Mouse (Mus musculus): ENCODE measurements around the gene Phospho1. TPM values are rescaled to one million over a fixed set of nuclear protein-coding genes. Genes with fewer than 3 reads are reported as not detected.

Gene Phospho1
- polyA plus RNA-seq, 1 experiment: 128 TPM

DNA sequence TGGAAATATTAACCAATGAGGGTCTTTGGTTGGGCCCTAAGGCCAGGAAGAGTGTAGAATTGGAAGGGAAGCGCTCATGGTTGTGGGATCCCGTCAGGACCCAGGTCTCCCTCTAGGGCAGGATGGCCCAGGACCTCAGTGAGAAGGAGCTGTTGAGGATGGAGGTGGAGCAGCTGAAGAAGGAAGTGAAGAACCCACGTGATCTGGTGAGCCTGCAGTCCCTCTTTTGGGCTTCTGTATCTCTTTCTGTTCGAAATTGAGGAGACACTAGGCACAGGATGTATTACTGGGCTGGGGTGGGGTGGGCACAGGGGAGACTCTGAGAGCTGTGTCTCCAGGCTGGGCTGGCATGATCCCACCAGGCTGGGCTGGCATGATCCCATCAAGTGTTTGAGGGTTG, 20.6 kb downstream of the Phospho1 start:
- 58% methylated on average over 4 of the region's 4 CpGs for WGBS
- Histone ChIP-seq H3K4me1 (ENCODE audit: control insufficient read depth, insufficient read depth, low read length) (peaks cover 16% of the 10 kb centered on the region), H3K4me3 (replicated peaks; ENCODE audit: extremely low read depth, low read depth, low read length) (no peak overlapping the region)
- no peak for TF ChIP-seq CTCF (IDR thresholded peaks at IDR 0.05; ENCODE audit: insufficient read depth, low read length)
- TF ChIP-seq POLR2A (IDR thresholded peaks at IDR 0.05; ENCODE audit: borderline replicate concordance, extremely low read depth, low read depth, low read length): no peak
- no peak for DNase-seq

DNA sequence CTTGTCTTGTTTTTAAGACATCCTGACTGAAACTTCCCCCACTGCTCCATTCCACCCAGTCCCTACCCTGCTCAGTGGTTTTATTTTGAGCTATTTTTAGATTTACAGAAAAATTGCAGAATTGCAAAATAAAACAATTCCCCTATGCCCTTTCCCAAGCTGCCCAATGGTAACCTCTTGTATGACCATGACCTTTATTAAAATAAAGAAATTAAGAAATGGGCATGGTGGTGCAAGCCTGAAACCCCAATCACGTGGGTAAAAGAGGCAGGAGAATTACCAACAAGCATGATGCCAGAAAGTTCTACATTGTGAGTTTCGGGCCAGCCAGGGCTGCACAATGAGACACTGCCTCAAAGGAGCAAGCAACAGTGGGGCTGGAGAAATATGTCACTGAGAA, 26.6 kb downstream of the Phospho1 start:
- Histone ChIP-seq H3K4me3 (replicated peaks; ENCODE audit: extremely low read depth, low read depth, low read length) (no peak overlapping the region), H3K4me1 (ENCODE audit: control insufficient read depth, insufficient read depth, low read length) (no peaks in the 10 kb centered on the region)
- 74% methylated on average over 2 of the region's 2 CpGs for WGBS
- DNase-seq: no peak
- TF ChIP-seq CTCF (IDR thresholded peaks at IDR 0.05; ENCODE audit: insufficient read depth, low read length) (no peak), POLR2A (IDR thresholded peaks at IDR 0.05; ENCODE audit: borderline replicate concordance, extremely low read depth, low read depth, low read length) (no peak)

DNA sequence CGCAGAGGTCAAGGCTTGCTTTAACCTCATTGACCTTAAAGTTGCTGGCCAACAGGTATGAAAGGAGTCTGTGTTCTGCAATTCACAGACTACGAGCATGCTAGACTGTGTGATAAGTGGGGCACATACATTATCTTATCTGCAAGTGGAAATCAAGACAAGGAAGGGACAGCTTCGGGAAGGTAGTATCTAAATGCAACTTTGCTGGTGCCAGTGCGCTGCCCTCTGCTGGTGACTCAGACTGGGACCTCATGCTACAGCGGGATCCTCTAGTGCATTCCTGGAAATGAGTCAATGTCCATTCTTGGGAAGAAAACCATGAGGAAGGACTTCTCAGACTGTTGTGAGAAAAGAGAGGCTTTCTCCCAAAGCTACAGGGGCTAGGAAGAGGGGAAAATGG, 29.4 kb downstream of the Phospho1 start:
- Histone ChIP-seq H3K4me1 (ENCODE audit: control insufficient read depth, insufficient read depth, low read length) (no peaks in the 10 kb centered on the region), H3K4me3 (replicated peaks; ENCODE audit: extremely low read depth, low read depth, low read length) (no peak overlapping the region)
- 31% methylated on average over 5 of the region's 5 CpGs for WGBS
- DNase-seq: peak; percentile 73
- TF ChIP-seq POLR2A (IDR thresholded peaks at IDR 0.05; ENCODE audit: borderline replicate concordance, extremely low read depth, low read depth, low read length): no peak
- TF ChIP-seq CTCF (IDR thresholded peaks at IDR 0.05; ENCODE audit: insufficient read depth, low read length): peak; percentile 97

DNA sequence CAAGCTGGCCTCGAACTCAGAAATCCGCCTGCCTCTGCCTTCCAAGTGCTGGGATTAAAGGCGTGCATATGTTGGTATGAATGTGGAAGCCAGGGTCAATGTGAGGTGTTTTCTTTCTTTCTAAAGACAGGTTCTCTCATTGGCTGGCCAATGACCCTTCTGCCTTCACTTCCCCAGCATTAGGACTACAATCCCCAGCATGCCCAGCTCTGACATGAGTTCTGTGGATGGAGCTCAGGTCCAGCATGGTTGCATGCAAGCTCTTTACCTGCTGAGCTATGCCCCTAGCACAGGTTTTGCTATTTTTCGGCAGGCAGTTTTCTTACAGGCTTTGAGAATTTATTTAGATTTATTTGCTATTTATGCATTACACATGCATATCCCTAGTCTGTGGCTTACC, 33.0 kb downstream of the Phospho1 start:
- H3K4me3 ChIP-seq (replicated peaks; ENCODE audit: extremely low read depth, low read depth, low read length): no peak overlapping the region
- peaks cover 3% of the 10 kb centered on the region; the same call in 1 of the 2 replicates for H3K4me1 ChIP-seq (ENCODE audit: control insufficient read depth, insufficient read depth, low read length)
- DNase-seq: no peak
- WGBS: 86% methylated on average over 4 of the region's 4 CpGs
- no peak for TF ChIP-seq POLR2A (IDR thresholded peaks at IDR 0.05; ENCODE audit: borderline replicate concordance, extremely low read depth, low read depth, low read length)
- TF ChIP-seq CTCF (IDR thresholded peaks at IDR 0.05; ENCODE audit: insufficient read depth, low read length): no peak

DNA sequence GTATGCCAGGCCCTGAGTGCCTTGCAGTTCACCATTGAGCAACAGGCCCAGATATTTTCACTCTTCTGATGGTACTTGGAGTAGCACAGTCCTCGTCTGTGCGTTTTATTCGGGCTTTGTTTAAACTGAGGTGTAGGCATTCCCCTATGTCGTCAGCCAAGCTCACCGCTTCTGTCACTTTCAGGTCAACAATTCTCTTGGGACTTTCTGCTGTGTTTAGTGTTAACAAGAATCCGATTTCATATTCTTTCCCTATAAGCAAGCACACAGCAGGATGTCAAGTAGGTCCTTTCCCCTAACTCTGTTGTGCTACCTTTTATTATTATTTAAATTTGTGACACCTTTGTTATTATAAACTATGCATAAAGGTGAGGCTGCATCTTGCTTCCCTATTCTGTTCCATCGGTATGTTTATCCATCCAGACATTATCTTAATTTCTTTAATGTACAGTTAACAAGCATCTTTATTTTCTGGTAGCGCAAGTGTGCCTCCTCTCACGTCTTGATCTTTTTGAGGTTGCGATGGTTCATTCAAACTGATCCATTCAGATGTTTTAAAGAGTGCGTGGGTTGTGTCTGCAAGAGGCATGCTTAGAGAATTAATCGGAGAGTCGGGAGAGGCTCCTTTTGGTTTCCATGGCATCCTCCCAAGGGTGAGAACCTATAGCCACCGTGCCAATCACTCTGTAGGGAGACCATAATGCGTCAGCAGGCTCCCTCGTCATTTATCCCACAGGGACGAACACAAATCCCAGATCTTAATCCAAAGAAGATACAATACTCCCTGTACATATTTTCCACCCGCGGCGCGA, 33.6 kb downstream of the Phospho1 start:
- 23% methylated on average over 21 of the region's 21 CpGs for WGBS
- no peak for TF ChIP-seq POLR2A (IDR thresholded peaks at IDR 0.05; ENCODE audit: borderline replicate concordance, extremely low read depth, low read depth, low read length)
- no peak for TF ChIP-seq CTCF (IDR thresholded peaks at IDR 0.05; ENCODE audit: insufficient read depth, low read length)
- peaks cover 3% of the 10 kb centered on the region; the same call in 1 of the 2 replicates for H3K4me1 ChIP-seq (ENCODE audit: control insufficient read depth, insufficient read depth, low read length)
- no peak for DNase-seq
- H3K4me3 ChIP-seq (replicated peaks; ENCODE audit: extremely low read depth, low read depth, low read length): peak overlapping the region; percentile 95

DNA sequence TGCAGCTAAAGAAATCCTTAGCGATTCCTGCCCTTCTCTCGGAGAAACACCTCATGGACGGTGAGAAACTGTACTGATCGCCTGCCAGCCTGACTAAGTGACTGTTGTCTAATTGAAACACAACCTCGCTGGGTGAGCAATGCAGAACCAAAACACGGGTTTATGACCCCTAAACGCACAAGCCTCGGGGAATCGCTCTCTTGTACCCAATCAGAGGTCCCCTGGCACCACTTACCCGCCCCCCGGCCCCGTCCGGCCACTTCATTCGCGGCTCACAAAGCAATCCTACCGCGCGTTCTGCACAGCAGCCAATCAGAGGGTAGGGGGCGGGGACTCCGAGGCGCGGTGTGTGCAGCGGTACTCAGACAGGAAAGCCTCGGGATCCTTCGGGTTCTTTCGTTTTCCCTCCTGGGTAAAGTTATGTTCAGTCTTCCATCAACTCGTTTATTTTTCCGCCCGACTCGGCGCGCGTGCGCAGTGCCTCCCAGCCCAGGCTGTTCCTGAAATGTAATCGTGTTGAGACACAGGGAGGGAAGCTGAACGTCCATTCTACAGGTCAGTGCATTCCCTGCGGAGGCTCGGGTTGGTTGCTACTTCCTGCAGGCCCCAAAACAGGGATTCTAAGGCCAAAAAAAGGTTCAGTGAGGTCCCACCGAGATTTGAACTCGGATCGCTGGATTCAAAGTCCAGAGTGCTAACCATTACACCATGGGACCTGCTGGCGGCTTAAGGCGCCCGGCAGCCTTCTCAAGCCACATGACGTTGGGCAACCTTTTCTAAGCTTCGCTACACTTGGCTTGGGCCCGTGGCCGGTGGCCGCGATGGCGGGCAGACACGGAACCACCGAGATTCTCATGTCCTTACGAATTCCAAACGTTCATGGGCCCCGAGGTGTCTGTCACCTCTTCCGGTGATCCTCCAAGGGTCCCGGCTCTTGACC, 34.5 kb downstream of the Phospho1 start:
- peak; percentile 36; the same call in 1 of the 2 replicates for TF ChIP-seq POLR2A (IDR thresholded peaks at IDR 0.05; ENCODE audit: borderline replicate concordance, extremely low read depth, low read depth, low read length)
- no peak for TF ChIP-seq CTCF (IDR thresholded peaks at IDR 0.05; ENCODE audit: insufficient read depth, low read length)
- under 1% methylated on average over 58 of the region's 58 CpGs for WGBS
- peaks cover 3% of the 10 kb centered on the region; the same call in 1 of the 2 replicates for H3K4me1 ChIP-seq (ENCODE audit: control insufficient read depth, insufficient read depth, low read length)
- peak overlapping the region; percentile 99 for H3K4me3 ChIP-seq (replicated peaks; ENCODE audit: extremely low read depth, low read depth, low read length)
- peak; percentile 96 for DNase-seq

DNA sequence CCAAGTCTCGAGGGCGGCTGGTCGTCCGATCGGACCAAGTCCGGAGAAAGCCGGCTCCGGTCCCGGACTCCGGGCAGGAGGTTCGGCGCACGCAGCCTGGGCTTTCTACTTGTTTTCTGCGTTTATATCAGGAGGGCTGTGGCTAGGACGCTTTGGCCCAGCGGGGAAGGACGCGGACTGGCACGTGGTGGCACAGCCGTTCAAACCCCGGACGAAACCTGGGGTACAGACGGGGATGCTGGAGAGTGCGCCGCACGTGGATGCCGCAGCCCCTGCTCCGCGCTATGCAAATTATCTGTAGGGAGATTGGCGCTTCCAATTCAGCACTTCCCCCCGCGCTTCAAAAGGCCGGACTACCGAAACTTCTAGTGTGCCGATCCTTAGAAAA, 35.2 kb downstream of the Phospho1 start:
- H3K4me3 ChIP-seq (replicated peaks; ENCODE audit: extremely low read depth, low read depth, low read length): peak overlapping the region; percentile 99
- WGBS: under 1% methylated on average over 35 of the region's 35 CpGs
- H3K4me1 ChIP-seq (ENCODE audit: control insufficient read depth, insufficient read depth, low read length): peaks cover 3% of the 10 kb centered on the region; the same call in 1 of the 2 replicates
- no peak for TF ChIP-seq CTCF (IDR thresholded peaks at IDR 0.05; ENCODE audit: insufficient read depth, low read length)
- TF ChIP-seq POLR2A (IDR thresholded peaks at IDR 0.05; ENCODE audit: borderline replicate concordance, extremely low read depth, low read depth, low read length): 0 out of 2 replicates have a peak, but pooled peaks have one; percentile 20
- no peak for DNase-seq

DNA sequence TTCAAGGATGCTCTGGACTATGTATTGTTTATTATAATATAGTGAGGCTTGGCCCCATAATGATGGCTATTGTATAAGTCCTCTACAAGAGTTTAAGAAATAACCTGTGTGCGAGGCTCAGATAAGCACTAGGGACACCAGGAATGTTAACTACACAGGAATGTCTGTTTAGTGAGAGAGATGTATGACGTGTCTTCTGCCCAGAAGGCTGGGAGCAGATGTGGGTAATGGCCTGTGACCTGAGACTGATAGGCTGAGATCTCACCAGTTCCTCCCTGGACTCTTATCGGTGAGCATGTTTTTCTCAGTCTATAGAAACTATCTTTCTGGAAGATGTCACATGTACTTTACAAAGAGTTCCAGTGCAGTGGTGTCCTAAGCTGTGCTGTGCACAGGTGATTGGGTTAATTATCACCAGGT, 35.8 kb downstream of the Phospho1 start:
- no peak for DNase-seq
- peaks cover 3% of the 10 kb centered on the region; the same call in 1 of the 2 replicates for H3K4me1 ChIP-seq (ENCODE audit: control insufficient read depth, insufficient read depth, low read length)
- 17% methylated on average over 3 of the region's 3 CpGs for WGBS
- TF ChIP-seq POLR2A (IDR thresholded peaks at IDR 0.05; ENCODE audit: borderline replicate concordance, extremely low read depth, low read depth, low read length): no peak
- no peak for TF ChIP-seq CTCF (IDR thresholded peaks at IDR 0.05; ENCODE audit: insufficient read depth, low read length)
- peak overlapping the region; percentile 99 for H3K4me3 ChIP-seq (replicated peaks; ENCODE audit: extremely low read depth, low read depth, low read length)

DNA sequence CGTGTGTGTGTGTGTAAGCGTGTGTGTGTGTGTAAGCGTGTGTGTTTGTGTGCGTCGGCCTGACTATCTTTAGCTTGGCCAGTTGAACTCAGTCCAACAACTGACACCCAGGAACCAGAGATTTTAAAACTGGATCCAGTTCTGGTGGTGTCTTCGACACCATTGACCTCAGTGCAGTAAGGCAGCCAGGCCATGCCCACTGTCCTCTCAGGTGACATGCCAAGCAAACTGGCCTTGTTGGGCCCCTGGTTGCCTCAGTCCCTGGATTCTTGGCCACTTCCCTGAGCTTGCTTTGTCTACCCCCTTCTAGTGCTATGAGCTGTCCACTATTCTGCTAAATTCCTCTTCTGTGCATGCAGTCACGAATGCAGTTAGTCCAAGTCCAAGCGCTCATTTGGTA, 37.1 kb downstream of the Phospho1 start:
- WGBS: 95% methylated on average over 8 of the region's 8 CpGs
- Histone ChIP-seq H3K4me1 (ENCODE audit: control insufficient read depth, insufficient read depth, low read length) (peaks cover 3% of the 10 kb centered on the region; the same call in 1 of the 2 replicates), H3K4me3 (replicated peaks; ENCODE audit: extremely low read depth, low read depth, low read length) (no peak overlapping the region)
- no peak for DNase-seq
- TF ChIP-seq POLR2A (IDR thresholded peaks at IDR 0.05; ENCODE audit: borderline replicate concordance, extremely low read depth, low read depth, low read length): no peak
- TF ChIP-seq CTCF (IDR thresholded peaks at IDR 0.05; ENCODE audit: insufficient read depth, low read length): no peak

Data from lung, adult 2 months (tissue).